Mouse (Mus musculus) neural tube, embryonic 13.5 days (tissue): ENCODE results near the gene Hist1h3e. TPM values are rescaled to one million over a fixed set of nuclear protein-coding genes. Genes with fewer than 3 reads are reported as not detected.
"Not testable (repeated sequence)": the region's sequence is repeated elsewhere in the genome, so short reads cannot be mapped to it uniquely, and the experiment has no call there.

Experiments used
- ATAC-seq: fragments of 200-750 bp; cut with Nextera tagmentation; 2 replicates; pipeline ENCODE4 v1.8.0; 2017; ENCODE audit warnings: low read depth, mild to moderate bottlenecking, moderate TSS enrichment, moderate library complexity
- H3K27ac ChIP-seq: fragments of 300-500 bp; sonication (generic); replicated peaks from 2 replicates; pipeline ENCODE4 v1.5.1; 2015; ENCODE audit warnings: moderate library complexity, mild to moderate bottlenecking, inconsistent platforms
- H3K27me3 ChIP-seq: fragments of 300-500 bp; sonication (generic); 2 replicates; pipeline ENCODE4 v1.6.1; 2015; ENCODE audit warnings: mild to moderate bottlenecking, inconsistent platforms
- H3K36me3 ChIP-seq: fragments of 300-500 bp; sonication (generic); 2 replicates; pipeline ENCODE4 v1.6.1; 2015; ENCODE audit warnings: mild to moderate bottlenecking, inconsistent platforms
- H3K4me1 ChIP-seq: fragments of 300-500 bp; sonication (generic); replicated peaks from 2 replicates; pipeline ENCODE4 v1.6.1; 2015; ENCODE audit warnings: inconsistent platforms
- H3K4me2 ChIP-seq: fragments of 300-500 bp; sonication (generic); 2 replicates; pipeline ENCODE4 v1.6.1; 2015; ENCODE audit warnings: inconsistent platforms, mild to moderate bottlenecking, moderate library complexity
- H3K4me3 ChIP-seq: fragments of 300-500 bp; sonication (generic); 2 replicates; pipeline ENCODE4 v1.5.1; 2015; ENCODE audit warnings: mild to moderate bottlenecking, inconsistent platforms
- H3K9ac ChIP-seq: fragments of 300-500 bp; sonication (generic); 2 replicates; pipeline ENCODE4 v1.6.1; 2015; ENCODE audit warnings: moderate library complexity, mild to moderate bottlenecking, inconsistent platforms
- H3K9me3 ChIP-seq: fragments of 300-500 bp; sonication (generic); 2 replicates; pipeline ENCODE4 v1.6.1; 2016; ENCODE audit warnings: inconsistent platforms
- WGBS: fragments of 180-500 bp; shearing (Covaris S2); methylation state at CpG from one replicate; pipeline ENCODE4 v1.1.7; 2015; 5-methylcytosine and 5-hydroxymethylcytosine counted together
- polyA plus RNA-seq: library from polyadenylated mRNA; unstranded; fragments of >200 nt; fragmentation: Nextera tagmentation; extraction: Ambion mirVana; gene quantifications from 2 replicates; pipeline ENCODE4 v1.2.1, GENCODE M21; 2015

Gene Hist1h3e
- polyA plus RNA-seq, 1 experiment from 2014 or later: 3.2 TPM

- H3K4me3 ChIP-seq: peak overlapping the region; percentile 46
- H3K36me3 ChIP-seq: no peaks in the 10 kb centered on the region
- 0 out of 2 replicates have a peak overlapping the region, but pooled peaks have one; percentile 69 for H3K9ac ChIP-seq
- peak overlapping the region; percentile 90 for H3K27ac ChIP-seq
- ATAC-seq: no peak
- 50% methylated on average over 8 of the region's 8 CpGs for WGBS
- no peaks in the 10 kb centered on the region for H3K9me3 ChIP-seq
- H3K4me1 ChIP-seq: peaks cover 36% of the 10 kb centered on the region
- H3K4me2 ChIP-seq: peak overlapping the region; percentile 65
- no peaks in the 10 kb centered on the region for H3K27me3 ChIP-seq
Measured at GRCm38 (mm10) chr13:23551931-23552914, 9.9 kb downstream of the Hist1h3e start.

- Histone ChIP-seq H3K4me2 (peak within 1 kb of the TSS; percentile 65), H3K9ac (peak within 1 kb of the TSS; percentile 69), H3K4me3 (peak within 1 kb of the TSS; percentile 46), H3K27ac (peak within 1 kb of the TSS; percentile 90), H3K4me1 (peaks cover 28% of the 10 kb centered on the region)
- H3K36me3 ChIP-seq, H3K27me3 ChIP-seq, H3K9me3 ChIP-seq: not testable (repeated sequence)
- WGBS: under 1% methylated on average over 47 of the region's 47 CpGs
- peak; percentile 88 for ATAC-seq
Measured at GRCm38 (mm10) chr13:23551146-23551834, 10.9 kb downstream of the Hist1h3e start, which contains the start of gene Hist1h4f. Gene Hist1h4f (minus strand): TSS chr13:23551648.

- no peak for ATAC-seq
- H3K27ac ChIP-seq: peak overlapping the region; percentile 90
- H3K4me3 ChIP-seq: peak overlapping the region; percentile 46
- peak overlapping the region; percentile 65 for H3K4me2 ChIP-seq
- peaks cover 27% of the 10 kb centered on the region for H3K4me1 ChIP-seq
- WGBS: 3% methylated on average over 3 of the region's 3 CpGs
- H3K9ac ChIP-seq: peak overlapping the region; percentile 69
- H3K27me3 ChIP-seq: no peaks in the 10 kb centered on the region
- H3K9me3 ChIP-seq: no peaks in the 10 kb centered on the region
- no peaks in the 10 kb centered on the region for H3K36me3 ChIP-seq
Measured at GRCm38 (mm10) chr13:23550761-23551145, 11.4 kb downstream of the Hist1h3e start.

GRCm38 (mm10) chr13:23546694-23547093, 15.5 kb downstream of the Hist1h3e start:
- H3K36me3 ChIP-seq: no peaks in the 10 kb centered on the region
- H3K27me3 ChIP-seq: no peaks in the 10 kb centered on the region
- ATAC-seq: no peak
- no peak overlapping the region for H3K4me2 ChIP-seq
- H3K27ac ChIP-seq: no peak overlapping the region
- no peak overlapping the region for H3K9ac ChIP-seq
- peaks cover 12% of the 10 kb centered on the region for H3K4me1 ChIP-seq
- 84% methylated on average over 5 of the region's 5 CpGs for WGBS
- no peak overlapping the region for H3K4me3 ChIP-seq
- no peaks in the 10 kb centered on the region for H3K9me3 ChIP-seq

DNA sequence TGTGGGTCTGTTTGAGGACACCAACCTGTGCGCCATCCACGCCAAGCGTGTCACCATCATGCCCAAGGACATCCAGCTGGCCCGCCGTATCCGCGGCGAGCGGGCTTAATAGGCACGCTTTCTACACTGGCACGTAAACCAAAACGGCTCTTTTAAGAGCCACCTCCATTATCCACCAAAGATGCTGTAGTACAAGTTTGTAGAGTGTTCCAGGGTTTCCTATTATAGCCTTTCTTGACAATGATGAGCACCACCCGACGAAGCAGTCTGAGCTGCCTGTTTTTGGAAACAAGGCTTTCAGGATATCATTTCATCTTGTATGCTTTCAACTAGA, 17.4 kb downstream of the Hist1h3e start:
- H3K9me3 ChIP-seq, H3K27me3 ChIP-seq, H3K4me1 ChIP-seq, H3K36me3 ChIP-seq: not testable (repeated sequence)
- Histone ChIP-seq H3K4me3 (peak overlapping the region; percentile 48), H3K9ac (peak overlapping the region; percentile 78), H3K4me2 (peak overlapping the region; percentile 67), H3K27ac (peak overlapping the region; percentile 92)
- ATAC-seq: peak; percentile 45
- under 1% methylated on average over 14 of the region's 14 CpGs for WGBS

GRCm38 (mm10) chr13:23543965-23544786, 18.0 kb downstream of the Hist1h3e start, which contains the start of gene Hist1h3f:
Gene Hist1h3f (plus strand): TSS chr13:23544052.
- WGBS: under 1% methylated on average over 31 of the region's 45 CpGs
- peak; percentile 95 for ATAC-seq
- peak within 1 kb of the TSS; percentile 48 for H3K4me3 ChIP-seq

GRCm38 (mm10) chr13:23542999-23543607, 19.1 kb downstream of the Hist1h3e start, which contains the start of gene Hist1h2bh:
Gene Hist1h2bh (minus strand): TSS chr13:23543392.
- Histone ChIP-seq H3K9ac (peak within 1 kb of the TSS; percentile 67), H3K4me3 (peak within 1 kb of the TSS; percentile 48), H3K4me2 (peak within 1 kb of the TSS; percentile 67), H3K27ac (peak within 1 kb of the TSS; percentile 92)
- not testable (repeated sequence) for H3K27me3 ChIP-seq, H3K9me3 ChIP-seq, H3K36me3 ChIP-seq, H3K4me1 ChIP-seq
- WGBS: under 1% methylated on average over 34 of the region's 42 CpGs
- peak; percentile 90 for ATAC-seq

More at GRCm38 (mm10) chr13:23543965-23544786, 18.0 kb downstream of the Hist1h3e start, which contains the start of gene Hist1h3f:
- H3K4me1 ChIP-seq: peaks cover 6% of the 10 kb centered on the region
- peak within 1 kb of the TSS; percentile 78 for H3K9ac ChIP-seq
- H3K27me3 ChIP-seq: no peaks in the 10 kb centered on the region
- no peaks in the 10 kb centered on the region for H3K36me3 ChIP-seq
- peak within 1 kb of the TSS; percentile 67 for H3K4me2 ChIP-seq
- peak within 1 kb of the TSS; percentile 92 for H3K27ac ChIP-seq
- H3K9me3 ChIP-seq: no peaks in the 10 kb centered on the region

DNA sequence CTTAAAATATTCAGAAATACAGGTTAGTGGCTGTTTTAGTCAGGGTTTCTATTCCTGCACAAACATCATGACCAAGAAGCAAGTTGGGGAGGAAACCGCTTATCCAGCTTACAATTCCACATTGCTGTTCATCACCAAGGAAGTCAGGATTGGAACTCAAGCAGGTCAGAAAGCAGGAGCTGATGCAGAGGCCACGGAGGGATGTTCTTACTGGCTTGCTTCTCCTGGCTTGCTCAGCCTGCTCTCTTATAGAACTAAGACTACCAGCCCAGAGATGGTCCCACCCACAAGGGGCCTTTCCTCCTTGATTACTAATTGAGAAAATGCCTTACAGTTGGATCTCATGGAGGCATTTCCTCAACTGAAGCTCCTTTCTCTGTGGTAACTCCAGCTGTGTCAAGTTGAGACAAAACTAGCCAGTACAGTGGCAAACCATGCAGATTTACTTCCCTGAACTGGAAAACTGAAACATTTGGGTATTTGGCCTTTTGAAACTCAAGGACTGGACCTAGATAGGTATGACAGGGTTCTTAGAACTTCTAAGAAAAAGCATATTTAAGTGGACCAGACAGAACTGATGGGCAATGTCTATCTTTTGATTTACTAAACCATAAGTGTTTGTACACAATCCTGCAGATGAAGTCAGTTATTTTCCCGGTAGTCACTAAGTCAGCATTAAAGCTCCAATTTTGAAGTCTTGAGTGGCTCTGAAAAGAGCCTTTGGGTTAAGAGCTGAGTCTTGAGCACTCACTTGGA, 19.8 kb downstream of the Hist1h3e start:
- H3K27ac ChIP-seq: peak overlapping the region; percentile 74
- not testable (repeated sequence) for H3K36me3 ChIP-seq, H3K9me3 ChIP-seq, H3K27me3 ChIP-seq, ATAC-seq, H3K4me1 ChIP-seq
- WGBS: 6% methylated on average over 3 of the region's 3 CpGs
- peak overlapping the region; percentile 67 for H3K4me2 ChIP-seq
- H3K4me3 ChIP-seq: peak overlapping the region; percentile 46
- peak overlapping the region; percentile 66 for H3K9ac ChIP-seq

DNA sequence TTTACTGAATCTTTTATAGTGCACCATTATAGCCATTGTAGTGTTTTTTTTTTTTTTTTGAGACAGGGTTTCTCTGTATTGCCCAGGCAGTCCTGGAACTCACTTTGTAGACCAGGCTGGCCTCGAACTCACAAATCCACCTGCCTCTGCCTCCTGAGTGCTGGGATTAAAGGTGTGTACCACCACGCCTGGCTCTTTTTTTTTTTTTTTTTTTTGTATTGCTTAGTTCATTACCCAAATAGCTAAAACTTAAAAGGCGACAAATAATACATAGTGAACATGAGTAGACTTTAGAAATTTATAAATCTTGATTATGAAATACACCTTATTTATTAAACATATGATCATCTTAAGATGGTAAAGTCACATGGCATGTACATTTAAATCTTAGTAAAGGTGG, 20.7 kb downstream of the Hist1h3e start:
- no peak for ATAC-seq
- no peaks in the 10 kb centered on the region for H3K36me3 ChIP-seq
- 90% methylated on average over 3 of the region's 3 CpGs for WGBS
- no peaks in the 10 kb centered on the region for H3K27me3 ChIP-seq
- peaks cover 13% of the 10 kb centered on the region for H3K4me1 ChIP-seq
- no peaks in the 10 kb centered on the region for H3K9me3 ChIP-seq
- no peak overlapping the region for H3K4me3 ChIP-seq
- H3K9ac ChIP-seq: no peak overlapping the region
- H3K27ac ChIP-seq: no peak overlapping the region
- no peak overlapping the region for H3K4me2 ChIP-seq

DNA sequence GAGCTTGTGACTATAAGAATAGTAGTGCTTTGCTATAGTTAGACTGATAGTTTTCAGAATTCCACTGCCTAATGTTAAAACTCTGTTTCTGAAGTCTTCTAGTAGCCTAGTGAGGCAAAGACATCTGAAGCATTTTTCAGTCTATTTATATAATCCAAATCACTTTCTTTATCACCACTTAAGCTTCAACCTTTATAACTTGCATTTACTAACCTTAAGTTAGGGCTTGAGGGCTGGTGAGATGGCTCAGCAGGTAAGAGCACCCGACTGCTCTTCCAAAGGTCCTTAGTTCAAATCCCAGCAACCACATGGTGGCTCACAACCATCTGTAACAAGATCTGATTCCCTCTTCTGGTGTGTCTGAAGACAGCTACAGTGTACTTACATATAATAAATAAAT, 22.3 kb downstream of the Hist1h3e start:
- 58% methylated on average over 1 of the region's 1 CpGs for WGBS
- H3K4me1 ChIP-seq: peaks cover 23% of the 10 kb centered on the region
- H3K4me2 ChIP-seq: not testable (repeated sequence)

DNA sequence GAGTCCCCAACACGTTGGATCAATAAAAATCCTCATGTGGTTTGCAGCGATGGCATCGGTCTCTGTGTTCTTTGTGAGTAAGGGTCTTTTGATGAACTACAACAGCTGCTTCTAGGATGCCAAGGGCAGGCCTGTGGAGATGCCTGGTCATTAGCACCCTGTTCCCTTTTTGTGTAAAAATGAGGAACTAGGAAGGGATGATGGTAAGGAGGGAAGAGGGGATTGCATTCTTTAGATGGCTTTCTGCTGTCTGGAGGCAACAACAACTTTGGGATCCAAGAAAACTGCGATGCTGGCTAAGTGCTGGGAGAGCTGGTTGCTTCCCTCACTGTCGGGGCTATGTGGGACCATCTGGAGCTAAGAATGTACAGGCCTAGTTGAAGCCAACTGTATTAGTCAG, 23.9 kb downstream of the Hist1h3e start:
- no peak overlapping the region for H3K9ac ChIP-seq
- no peaks in the 10 kb centered on the region for H3K36me3 ChIP-seq
- no peak overlapping the region for H3K4me2 ChIP-seq
- H3K4me3 ChIP-seq: no peak overlapping the region
- WGBS: 71% methylated on average over 5 of the region's 5 CpGs
- no peaks in the 10 kb centered on the region for H3K9me3 ChIP-seq
- H3K27ac ChIP-seq: no peak overlapping the region
- no peak for ATAC-seq
- H3K4me1 ChIP-seq: peaks cover 34% of the 10 kb centered on the region
- no peaks in the 10 kb centered on the region for H3K27me3 ChIP-seq

More for the DNA sequence above, 22.3 kb downstream of the Hist1h3e start:
- not testable (repeated sequence) for ATAC-seq, H3K4me3 ChIP-seq, H3K9me3 ChIP-seq, H3K27me3 ChIP-seq, H3K36me3 ChIP-seq, H3K27ac ChIP-seq, H3K9ac ChIP-seq
